Mouse (Mus musculus) heart, adult 2 months (tissue): ENCODE measurements at regions not wholly inside any gene's neighbourhood (a gene's known extent, or its start where the extent isn't known, plus 50 kb on each side); places are given as distances from the start of the nearest gene placed in this dataset.

Experiments used
- DNase-seq, 2 experiments: peaks; one replicate each; pipeline ENCODE4 v3.0.0; 2021
- H3K27ac ChIP-seq: fragments of 200-600 bp; 2 replicates; pipeline ENCODE4 v1.8.1; 2022
- H3K27me3 ChIP-seq: fragments of 200-500 bp; 2 replicates; pipeline ENCODE4 v1.6.1; 2012; ENCODE audit warnings: mild to moderate bottlenecking, low read length, inconsistent platforms, mixed read lengths; ENCODE audit not compliant: control insufficient read depth, insufficient read depth
- H3K36me3 ChIP-seq: fragments of 200-500 bp; 2 replicates; pipeline ENCODE4 v1.6.1; 2012; ENCODE audit warnings: low read length, inconsistent platforms; ENCODE audit not compliant: control insufficient read depth, insufficient read depth
- H3K4me1 ChIP-seq: fragments of 200-500 bp; 2 replicates; pipeline ENCODE4 v1.6.1; 2011; ENCODE audit warnings: low read length; ENCODE audit not compliant: control insufficient read depth, insufficient read depth
- H3K4me3 ChIP-seq: fragments of 200-600 bp; 2 replicates; pipeline ENCODE4 v1.8.1; 2022
- H3K79me2 ChIP-seq: fragments of 200-500 bp; replicated peaks from 2 replicates; pipeline ENCODE4 v1.6.1; 2012; ENCODE audit warnings: mild to moderate bottlenecking, inconsistent platforms, low read length, moderate library complexity, mixed read lengths; ENCODE audit not compliant: control insufficient read depth, insufficient read depth
- H3K9ac ChIP-seq: fragments of 200-500 bp; 2 replicates; pipeline ENCODE4 v1.6.1; 2012; ENCODE audit warnings: low read depth, mild to moderate bottlenecking, control low read depth, inconsistent platforms, low read length, mixed read lengths
- CTCF ChIP-seq: fragments of 200-600 bp; IDR thresholded peaks from 2 replicates; pipeline ENCODE4 v1.8.1; 2022; ENCODE audit warnings: antibody characterized with exemption, mild to moderate bottlenecking, moderate library complexity
- EP300 ChIP-seq: fragments of 200-500 bp; IDR thresholded peaks from 2 replicates; pipeline ENCODE4 v1.6.1; 2011; ENCODE audit warnings: low read depth, low read length, control low read depth; ENCODE audit not compliant: insufficient read depth
- POLR2A ChIP-seq: fragments of 200-500 bp; IDR thresholded peaks from 2 replicates; pipeline ENCODE4 v1.6.1; 2011; ENCODE audit warnings: mild to moderate bottlenecking, low read depth, low read length, control low read depth; ENCODE audit not compliant: insufficient read depth
- WGBS: fragments of 180-500 bp; shearing (Covaris S2); methylation state at CpG from one replicate; pipeline ENCODE4 v1.1.7; 2018; 5-methylcytosine and 5-hydroxymethylcytosine counted together
- intact Hi-C: fragments of 180-260 bp; cut with DNase I; formaldehyde crosslinking; loops from one replicate; pipeline ENCODE4 v1.15.1; 2025

DNA sequence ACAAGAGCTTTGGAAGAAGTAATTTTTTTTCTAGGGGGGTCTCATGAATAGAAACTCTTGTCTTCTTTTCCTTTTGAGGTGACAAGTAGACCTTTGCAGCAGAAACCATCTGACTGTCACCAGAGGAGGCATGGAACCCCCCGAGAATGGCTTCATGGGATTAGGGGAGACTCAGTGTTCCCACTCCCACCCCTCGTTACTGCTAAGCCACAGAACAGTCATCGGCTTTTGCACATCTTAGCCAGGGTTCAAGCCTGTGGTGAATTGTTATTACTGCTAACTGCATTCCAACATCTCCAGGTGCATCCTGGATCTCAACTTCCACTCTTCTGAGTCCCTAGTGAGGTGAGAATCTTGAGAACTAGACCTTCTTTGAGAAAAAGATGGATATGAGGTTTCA lies 180.9 kb downstream of the Enc1 start:
- no peak for TF ChIP-seq CTCF
- intact Hi-C loops = no loop called here
- Histone ChIP-seq H3K36me3 (no peaks in the 10 kb centered on the region), H3K4me1 (peaks cover 2% of the 10 kb centered on the region; the same call in 1 of the 2 replicates), H3K9ac (no peak overlapping the region), H3K79me2 (no peaks in the 10 kb centered on the region), H3K27me3 (no peaks in the 10 kb centered on the region), H3K4me3 (no peak overlapping the region), H3K27ac (no peak overlapping the region)
- 89% methylated on average over 3 of the region's 3 CpGs for WGBS
- no peak for DNase-seq

DNA sequence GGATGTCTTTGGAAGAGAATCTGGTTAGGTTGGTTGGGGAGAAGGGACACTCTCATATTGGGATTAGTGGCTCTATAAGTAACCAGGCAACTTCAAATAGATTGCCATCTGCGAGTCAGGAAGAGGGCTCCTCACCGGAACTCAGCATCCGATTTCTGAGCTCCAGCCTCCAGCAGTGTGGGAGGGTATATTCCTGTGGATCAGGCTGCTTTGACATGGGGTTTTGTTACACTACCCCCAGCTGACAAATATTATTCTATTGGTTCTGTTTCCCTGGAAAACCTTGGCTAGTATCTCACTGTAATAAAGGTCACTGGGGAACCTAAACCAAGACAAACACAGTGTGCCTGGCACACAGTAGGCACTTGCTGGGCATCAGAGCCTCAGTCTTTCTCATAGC lies 179.9 kb downstream of the Enc1 start:
- Histone ChIP-seq H3K4me1 (peaks cover 2% of the 10 kb centered on the region; the same call in 1 of the 2 replicates), H3K36me3 (no peaks in the 10 kb centered on the region), H3K27ac (no peak overlapping the region), H3K9ac (no peak overlapping the region), H3K27me3 (no peaks in the 10 kb centered on the region), H3K4me3 (no peak overlapping the region), H3K79me2 (no peaks in the 10 kb centered on the region)
- no peak for DNase-seq
- WGBS = 55% methylated on average over 3 of the region's 3 CpGs
- no peak for TF ChIP-seq POLR2A
- TF ChIP-seq CTCF = no peak
- no peak for TF ChIP-seq EP300
- intact Hi-C loops = no loop called here

DNA sequence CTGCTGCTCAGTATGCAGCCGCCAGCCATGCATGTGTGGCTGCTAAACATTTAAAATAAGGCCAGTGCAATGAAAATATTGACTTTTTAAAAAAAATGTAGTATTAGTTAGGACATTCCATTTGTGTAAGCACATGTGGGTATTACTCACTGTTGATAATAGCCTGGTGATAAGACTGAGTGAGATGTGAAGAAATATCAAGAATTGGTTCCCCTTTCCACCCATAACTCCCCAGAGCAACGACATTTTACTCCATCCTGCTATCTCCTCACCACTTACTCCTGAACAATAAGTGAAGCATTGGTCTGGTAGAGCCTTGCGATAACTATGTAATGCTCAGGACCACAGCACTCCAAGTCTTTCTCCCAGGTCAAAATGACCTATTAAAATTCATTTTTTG lies 178.2 kb downstream of the Enc1 start:
- intact Hi-C loops = no loop called here
- 66% methylated on average over 3 of the region's 3 CpGs for WGBS
- no peaks in the 10 kb centered on the region for H3K36me3 ChIP-seq
- TF ChIP-seq CTCF = no peak
- TF ChIP-seq POLR2A = no peak
- TF ChIP-seq EP300 = no peak
- DNase-seq = no peak
- no peak overlapping the region for H3K27ac ChIP-seq
- H3K9ac ChIP-seq = no peak overlapping the region
- H3K4me3 ChIP-seq = no peak overlapping the region
- H3K27me3 ChIP-seq = no peaks in the 10 kb centered on the region
- H3K4me1 ChIP-seq = peaks cover 2% of the 10 kb centered on the region; the same call in 1 of the 2 replicates
- H3K79me2 ChIP-seq = no peaks in the 10 kb centered on the region

DNA sequence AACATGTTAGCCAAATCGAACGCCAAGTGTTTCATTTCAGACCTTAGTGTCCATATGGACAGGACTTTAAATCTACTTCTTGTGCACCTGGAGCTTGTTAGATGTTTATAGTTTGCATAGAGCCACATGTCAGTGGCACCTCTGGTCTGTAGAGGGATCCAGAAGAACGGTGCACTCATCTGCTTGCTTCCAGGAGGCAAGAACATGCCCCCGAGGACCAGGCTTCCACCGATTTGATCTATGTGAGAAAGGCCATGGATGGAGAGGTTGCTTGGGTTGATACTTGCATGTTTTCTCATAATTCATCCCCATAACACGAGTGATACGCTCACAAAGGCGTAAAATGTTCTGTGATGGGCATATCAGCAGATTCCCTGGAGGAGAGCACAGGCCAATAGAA lies 177.8 kb downstream of the Enc1 start:
- intact Hi-C loops = no loop called here
- no peaks in the 10 kb centered on the region for H3K27me3 ChIP-seq
- H3K4me1 ChIP-seq = peaks cover 2% of the 10 kb centered on the region; the same call in 1 of the 2 replicates
- H3K9ac ChIP-seq = no peak overlapping the region
- TF ChIP-seq POLR2A (no peak), CTCF (no peak), EP300 (no peak)
- no peak overlapping the region for H3K4me3 ChIP-seq
- H3K79me2 ChIP-seq = no peaks in the 10 kb centered on the region
- H3K27ac ChIP-seq = no peak overlapping the region
- WGBS = 86% methylated on average over 8 of the region's 8 CpGs
- no peaks in the 10 kb centered on the region for H3K36me3 ChIP-seq
- DNase-seq = no peak

DNA sequence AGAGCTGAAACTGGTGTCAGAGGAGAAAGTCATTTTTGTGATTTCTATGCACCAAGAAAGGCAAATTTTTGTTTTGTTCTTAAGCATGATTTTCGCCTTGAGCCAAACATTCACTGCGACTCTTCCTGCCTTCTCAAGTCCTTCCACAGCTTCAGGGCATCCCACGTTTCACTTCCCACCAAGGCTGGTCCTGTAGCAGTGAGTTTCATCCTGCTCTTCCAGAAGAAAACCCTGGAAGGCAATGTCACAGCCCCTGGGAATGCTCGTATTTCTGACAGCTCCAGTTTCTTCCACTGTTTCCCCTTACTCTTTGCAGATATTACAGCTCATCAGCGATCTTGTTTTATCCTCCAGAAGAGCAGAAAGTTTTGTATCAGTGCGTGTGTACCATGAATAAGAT lies 177.2 kb downstream of the Enc1 start:
- WGBS = 76% methylated on average over 6 of the region's 6 CpGs

GRCm38 (mm10) chr13:97415927-97416709 lies 175.2 kb downstream of the Enc1 start:
- TF ChIP-seq POLR2A = no peak
- no peak for TF ChIP-seq EP300
- no peak for TF ChIP-seq CTCF
- H3K4me1 ChIP-seq = no peaks in the 10 kb centered on the region
- no peak overlapping the region for H3K9ac ChIP-seq
- H3K4me3 ChIP-seq = no peak overlapping the region
- intact Hi-C loops = no loop called here
- WGBS = 79% methylated on average over 10 of the region's 10 CpGs
- no peaks in the 10 kb centered on the region for H3K79me2 ChIP-seq
- no peak for DNase-seq
- H3K36me3 ChIP-seq = no peaks in the 10 kb centered on the region
- H3K27me3 ChIP-seq = no peaks in the 10 kb centered on the region
- H3K27ac ChIP-seq = no peak overlapping the region

More for the DNA sequence above, 177.2 kb downstream of the Enc1 start:
- Histone ChIP-seq H3K36me3 (no peaks in the 10 kb centered on the region), H3K27me3 (no peaks in the 10 kb centered on the region), H3K4me3 (no peak overlapping the region), H3K27ac (no peak overlapping the region), H3K79me2 (no peaks in the 10 kb centered on the region), H3K9ac (no peak overlapping the region), H3K4me1 (no peaks in the 10 kb centered on the region)
- no peak for DNase-seq
- intact Hi-C loops = no loop called here
- no peak for TF ChIP-seq POLR2A
- TF ChIP-seq CTCF = no peak
- TF ChIP-seq EP300 = no peak
